Mouse (Mus musculus) G1E (cell line): ENCODE measurements around the gene Clcnka.

Experiments
- CTCF ChIP-seq: IDR thresholded peaks from 2 replicates; pipeline ENCODE4 v1.5.1; 2012; ENCODE audit warnings: low read depth, low read length, inconsistent platforms, mixed read lengths
- TAL1 ChIP-seq: conservative IDR thresholded peaks from 2 replicates; pipeline ENCODE4 v1.6.1; 2012; ENCODE audit warnings: low read depth, low read length, inconsistent platforms, mixed read lengths

GRCm38 (mm10) chr4:141343515-141343914, 55.0 kb downstream of the Clcnka start:
- TF ChIP-seq CTCF = no peak
- TF ChIP-seq TAL1 = no peak
